Mouse (Mus musculus) megakaryocyte, embryonic 14.5 days (primary cell): ENCODE measurements around the gene Pqbp1. TPM values are rescaled to one million over a fixed set of nuclear protein-coding genes. Genes with fewer than 3 reads are reported as not detected.
"Not testable (repeated sequence)": the region's sequence is repeated elsewhere in the genome, so short reads cannot be mapped to it uniquely, and the experiment has no call there.

ENCODE experiments used
- H3K27me3 ChIP-seq: replicated peaks from 2 replicates; pipeline ENCODE3; 2012; ENCODE audit warnings: inconsistent platforms
- H3K36me3 ChIP-seq: replicated peaks from 2 replicates; pipeline ENCODE3; 2012; ENCODE audit warnings: low read length, inconsistent platforms, mixed read lengths
- H3K4me1 ChIP-seq: 2 replicates; pipeline ENCODE4 v1.6.1; 2012; ENCODE audit warnings: inconsistent platforms
- H3K4me3 ChIP-seq: replicated peaks from 2 replicates; pipeline ENCODE3; 2012; ENCODE audit warnings: moderate library complexity, mild to moderate bottlenecking, inconsistent platforms
- H3K9me3 ChIP-seq: 2 replicates; pipeline ENCODE4 v1.6.1; 2012; ENCODE audit warnings: inconsistent platforms
- FLI1 ChIP-seq: IDR thresholded peaks from 2 replicates; pipeline ENCODE4 v1.6.1; 2012; ENCODE audit warnings: low read length, inconsistent platforms, mixed read lengths
- GATA1 ChIP-seq: IDR thresholded peaks from 3 replicates; pipeline ENCODE4 v1.6.1; 2012; ENCODE audit warnings: mixed read lengths, low read length, inconsistent platforms, borderline replicate concordance
- polyA plus RNA-seq: library from polyadenylated mRNA; stranded (reverse); fragments of >175 nt; gene quantifications from 2 replicates; pipeline ENCODE4 v1.2.3, GENCODE M21; 2012; ENCODE audit warnings: low replicate concordance; ENCODE audit not compliant: insufficient read depth

Pqbp1 gene
- polyA plus RNA-seq, 1 experiment, result 223 TPM

- TF ChIP-seq GATA1, result no peak
- no peak for TF ChIP-seq FLI1
- Histone ChIP-seq H3K4me3 (no peak overlapping the region), H3K9me3 (peaks cover 21% of the 10 kb centered on the region), H3K27me3 (peaks cover 83% of the 10 kb centered on the region), H3K4me1 (peaks cover 28% of the 10 kb centered on the region), H3K36me3 (peaks cover 12% of the 10 kb centered on the region)
Measured at GRCm38 (mm10) chrX:7926266-7926665, 27.2 kb upstream of the Pqbp1 start.

DNA sequence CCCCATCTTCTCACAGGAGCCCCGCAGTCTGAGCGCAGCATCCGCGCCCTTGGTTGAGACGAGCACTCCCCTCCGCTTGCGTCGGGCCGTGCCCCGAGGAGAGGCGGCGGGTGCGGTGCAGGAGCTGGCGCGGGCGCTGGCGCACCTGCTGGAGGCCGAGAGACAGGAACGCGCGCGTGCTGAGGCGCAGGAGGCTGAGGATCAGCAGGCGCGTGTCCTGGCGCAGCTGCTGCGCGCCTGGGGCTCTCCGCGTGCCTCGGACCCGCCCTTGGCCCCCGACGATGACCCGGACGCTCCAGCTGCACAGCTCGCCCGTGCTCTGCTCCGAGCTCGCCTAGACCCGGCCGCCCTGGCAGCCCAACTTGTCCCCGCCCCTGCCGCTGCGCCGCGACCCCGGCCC, 23.0 kb upstream of the Pqbp1 start:
- Histone ChIP-seq H3K9me3 (peaks cover 19% of the 10 kb centered on the region), H3K27me3 (peaks cover 75% of the 10 kb centered on the region), H3K4me3 (peak overlapping the region; percentile 86), H3K4me1 (peaks cover 32% of the 10 kb centered on the region), H3K36me3 (no peaks in the 10 kb centered on the region)
- TF ChIP-seq FLI1 (no peak), GATA1 (no peak)

DNA sequence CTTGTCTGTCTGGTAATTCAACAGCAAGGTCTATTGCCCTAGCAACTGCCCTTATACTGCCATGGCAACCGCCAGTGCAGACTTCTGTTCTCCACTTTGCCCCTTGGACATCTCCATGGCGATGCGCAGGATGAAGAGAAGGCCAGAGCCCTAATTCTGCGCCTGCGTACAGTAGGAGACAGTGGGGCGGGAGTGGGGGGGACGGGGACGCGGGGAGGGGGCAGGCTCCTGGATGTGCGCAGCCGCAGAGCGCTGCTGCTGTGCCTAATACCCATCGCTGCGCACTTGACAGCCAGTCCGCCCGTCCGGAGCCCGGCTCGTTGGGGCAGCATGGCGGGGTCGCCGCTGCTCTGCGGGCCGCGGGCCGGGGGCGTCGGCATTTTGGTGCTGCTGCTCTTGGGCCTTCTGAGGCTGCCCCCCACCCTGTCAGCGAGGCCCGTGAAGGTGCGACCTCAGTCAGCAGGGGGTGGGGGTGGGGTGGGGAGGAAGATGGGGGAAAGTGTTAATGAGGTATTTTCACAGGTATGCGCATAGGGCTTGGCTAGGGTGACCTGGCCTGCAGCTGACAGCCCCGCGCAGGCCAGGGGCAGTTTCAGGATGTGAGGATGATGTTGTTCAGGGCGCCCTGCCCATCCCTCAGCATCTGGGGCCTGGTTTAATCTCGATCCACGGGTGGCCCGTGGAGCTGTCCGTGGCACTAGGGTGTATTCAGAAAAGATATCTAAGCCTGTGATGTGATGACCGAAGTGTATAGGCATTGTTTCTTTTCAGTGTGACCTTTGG, 20.7 kb upstream of the Pqbp1 start, which contains the start of gene Pcsk1n:
TSS of gene Pcsk1n (plus strand) at position 222 of the 783 bp plus-strand sequence.
- Histone ChIP-seq H3K27me3 (peaks cover 60% of the 10 kb centered on the region), H3K9me3 (peaks cover 17% of the 10 kb centered on the region), H3K4me3 (no peak within 1 kb of the TSS)

GRCm38 (mm10) chrX:7917960-7918359, 18.9 kb upstream of the Pqbp1 start:
- H3K4me3 ChIP-seq, H3K36me3 ChIP-seq, H3K9me3 ChIP-seq: not testable (repeated sequence)
- peaks cover 29% of the 10 kb centered on the region for H3K4me1 ChIP-seq
- H3K27me3 ChIP-seq, result peaks cover 43% of the 10 kb centered on the region

More for the DNA sequence above, 20.7 kb upstream of the Pqbp1 start, which contains the start of gene Pcsk1n:
- TF ChIP-seq FLI1, result no peak
- no peak for TF ChIP-seq GATA1
- H3K36me3 ChIP-seq, result no peaks in the 10 kb centered on the region
- H3K4me1 ChIP-seq, result peaks cover 32% of the 10 kb centered on the region

DNA sequence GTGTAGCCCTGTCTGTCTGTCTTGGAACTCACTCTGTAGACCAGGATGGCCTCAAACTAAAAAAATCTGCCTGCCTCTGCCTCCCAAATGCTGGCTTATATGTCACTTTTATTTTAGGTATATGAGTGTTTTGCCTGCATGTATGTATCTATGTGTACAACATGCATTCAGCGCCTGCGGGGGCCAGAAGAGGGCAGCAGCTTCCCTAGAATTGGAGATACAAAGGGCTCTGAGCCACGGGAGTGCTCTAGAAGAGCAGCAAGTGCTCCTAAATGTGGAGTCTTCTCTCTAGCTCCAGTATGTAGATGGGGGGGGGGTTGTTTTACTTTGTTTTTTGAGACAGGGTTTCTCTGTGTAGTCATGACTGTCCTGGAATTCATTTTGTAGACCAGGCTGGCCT, 16.6 kb upstream of the Pqbp1 start:
- Histone ChIP-seq H3K4me1 (peaks cover 11% of the 10 kb centered on the region; the same call in 1 of the 2 replicates), H3K27me3 (peaks cover 20% of the 10 kb centered on the region)

GRCm38 (mm10) chrX:7910473-7910872, 11.4 kb upstream of the Pqbp1 start:
- TF ChIP-seq GATA1 (no peak), FLI1 (no peak)
- Histone ChIP-seq H3K4me1 (no peaks in the 10 kb centered on the region), H3K36me3 (peaks cover 21% of the 10 kb centered on the region), H3K4me3 (no peak overlapping the region), H3K27me3 (no peaks in the 10 kb centered on the region), H3K9me3 (peaks cover 3% of the 10 kb centered on the region; the same call in 1 of the 2 replicates)

More for the DNA sequence above, 16.6 kb upstream of the Pqbp1 start:
- H3K36me3 ChIP-seq, H3K4me3 ChIP-seq, H3K9me3 ChIP-seq: not testable (repeated sequence)

GRCm38 (mm10) chrX:7909242-7909641, 10.2 kb upstream of the Pqbp1 start, which contains the start of gene Gm10490:
Gene Gm10490, plus strand, starts transcription at chrX:7909542.
- H3K4me3 ChIP-seq, H3K27me3 ChIP-seq, H3K9me3 ChIP-seq, H3K4me1 ChIP-seq: not testable (repeated sequence)
- H3K36me3 ChIP-seq, result peaks cover 29% of the 10 kb centered on the region

- peaks cover 42% of the 10 kb centered on the region for H3K36me3 ChIP-seq
- no peak within 1 kb of the TSS for H3K4me3 ChIP-seq
- no peaks in the 10 kb centered on the region for H3K4me1 ChIP-seq
- no peaks in the 10 kb centered on the region for H3K27me3 ChIP-seq
- TF ChIP-seq GATA1 (no peak), FLI1 (no peak)
- H3K9me3 ChIP-seq, result peaks cover 3% of the 10 kb centered on the region; the same call in 1 of the 2 replicates
Measured at GRCm38 (mm10) chrX:7907735-7908134, 8.7 kb upstream of the Pqbp1 start, which contains the start of gene Gm10491. Gene Gm10491, minus strand, starts transcription at chrX:7907835.

DNA sequence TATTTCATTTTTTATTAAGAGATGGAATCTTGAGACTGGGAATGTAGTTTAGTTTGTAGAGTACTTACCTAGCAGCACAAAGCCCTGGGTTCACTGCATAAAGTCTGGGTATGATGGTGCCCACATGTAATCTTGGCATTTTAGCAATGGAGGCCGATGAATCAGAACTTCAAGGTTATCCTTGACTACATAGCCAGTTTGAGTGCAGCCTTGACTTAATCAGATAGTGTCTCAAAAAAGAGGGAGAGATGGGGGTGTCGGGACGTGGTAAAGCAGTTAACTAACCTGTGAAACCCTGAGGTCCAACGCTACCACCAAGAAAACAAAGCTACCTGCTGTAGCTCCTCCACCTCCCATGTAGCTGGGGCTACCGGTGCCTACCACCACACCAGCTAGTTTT, 5.4 kb upstream of the Pqbp1 start:
- TF ChIP-seq GATA1 (no peak), FLI1 (no peak)
- peaks cover 5% of the 10 kb centered on the region; the same call in 1 of the 2 replicates for H3K9me3 ChIP-seq
- peaks cover 9% of the 10 kb centered on the region; the same call in 1 of the 2 replicates for H3K4me1 ChIP-seq
- no peaks in the 10 kb centered on the region for H3K27me3 ChIP-seq
- no peak overlapping the region for H3K4me3 ChIP-seq
- peaks cover 49% of the 10 kb centered on the region for H3K36me3 ChIP-seq

DNA sequence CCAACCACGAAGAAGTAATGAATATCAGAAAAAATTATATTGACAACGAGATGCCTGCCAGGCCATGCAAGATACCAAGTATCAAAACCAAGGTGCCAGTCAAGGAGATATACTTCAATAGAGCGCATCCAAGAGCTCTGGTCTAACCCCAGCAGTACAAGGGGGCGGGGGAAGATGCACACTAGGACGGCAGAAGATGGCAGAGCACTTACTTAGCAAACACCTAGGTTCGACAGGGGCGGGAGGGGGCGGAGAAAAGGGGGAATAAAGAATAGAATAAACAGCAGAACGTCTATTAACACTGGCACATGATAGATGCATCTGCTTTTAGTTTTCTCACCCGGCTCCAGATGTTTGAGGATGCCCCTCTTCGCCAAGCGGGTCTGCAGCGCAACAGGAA, 858 bp downstream of the Pqbp1 start:
- H3K27me3 ChIP-seq, result no peaks in the 10 kb centered on the region
- H3K36me3 ChIP-seq, result peaks cover 47% of the 10 kb centered on the region
- TF ChIP-seq GATA1 (no peak), FLI1 (no peak)
- peaks cover 17% of the 10 kb centered on the region; the same call in 1 of the 2 replicates for H3K4me1 ChIP-seq
- H3K9me3 ChIP-seq, result 0 out of 2 replicates have a peak, but pooled peaks cover 3% of the 10 kb centered on the region
- H3K4me3 ChIP-seq, result peak overlapping the region; percentile 96
